Mouse (Mus musculus): ENCODE data around the gene Hibch.

DNA sequence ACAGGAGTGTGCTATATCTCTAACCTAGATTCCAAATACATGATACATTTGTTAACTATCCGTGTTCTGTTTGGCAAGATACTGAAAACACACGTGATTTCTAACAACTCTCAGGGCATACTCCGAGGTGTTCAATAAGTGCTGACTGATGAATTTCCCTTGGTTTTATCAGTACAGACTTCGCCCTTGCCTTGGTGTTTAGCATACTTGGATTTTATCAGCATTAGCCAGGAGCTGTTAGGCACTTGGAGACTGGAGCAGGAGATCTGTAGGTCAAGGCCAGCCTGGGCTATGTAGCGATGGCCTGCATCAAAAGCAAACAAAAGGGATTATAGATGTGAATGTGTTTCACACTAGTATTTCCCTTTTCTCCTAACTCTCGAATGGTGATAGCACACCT, 36.3 kb upstream of the Hibch start:
- TF ChIP-seq CTCF (IDR thresholded peaks at IDR 0.05; ENCODE audit: extremely low read depth, insufficient read length, insufficient replicate concordance, low read depth, low read length) (no peak), POLR2A (IDR thresholded peaks at IDR 0.05; ENCODE audit: low read depth, low read length) (no peak)

Data from small intestine, adult 2 months (tissue).